Comparison of ENCODE assay signal across 14 mouse cellular contexts in genomic region chr11:19533701-19534100, GRCm38 (mm10).
DNase-seq lines count a peak whose midpoint lies in the region; ATAC-seq lines count a peak whose summit lies in the region.
"Had no signal": no experiment of that assay in that cellular context is flagged by ENCODE, and none has a peak within 500 bp of the region (broad histone marks: within the 10 kb centered on the region; RNA-seq: fewer than 3 reads in every experiment).

No protein-coding gene starts in this region.

- intact Hi-C loops in heart, postnatal 25 days (cut with DNase I): loop anchor here (10.0 kb wide), 1 partner anchor 509 kb away; no protein-coding TSS in a partner anchor
- intact Hi-C loops in left cerebral cortex, postnatal 4 days (cut with DNase I): no loop called here

- ATAC-seq in granulocyte monocyte progenitor cell, adult 5-6 weeks (replicated peaks; ENCODE audit: poor library complexity, severe bottlenecking): no peak
- ATAC-seq: activated CD4-positive, CD25-positive, alpha-beta regulatory T cell, adult 4 months; midbrain, embryonic 13.5 days had no signal

- peak; percentile 75 for DNase-seq in heart, adult 11 months
- no peak for DNase-seq in heart, postnatal 25 days (ENCODE audit: low spot score)
- peak; percentile 62 for DNase-seq in left cerebral cortex, postnatal 4 days
- DNase-seq in left cerebral cortex, adult 8-10 months (ENCODE audit: low spot score in 2 of 2): no peak
- DNase-seq in cerebellum, postnatal 36 days: peak; percentile 23 to 40
- peak; percentile 31 for DNase-seq in lung, postnatal 14 days
- DNase-seq in thymus, postnatal 10 days (ENCODE audit: low spot score in 2 of 2): no peak
- DNase-seq: embryo, embryonic 11 days; liver, embryonic 13.5 days; right cerebral cortex, postnatal 4 days; thymus, adult 18-20 months had no signal

Comparison
In these comparisons a context has a peak if more than half of its experiments do, and no peak if none do; other contexts are left out.
1. DNase-seq: peak in heart, adult 11 months (single experiment), left cerebral cortex, postnatal 4 days (single experiment), cerebellum, postnatal 36 days (2 of 2) and lung, postnatal 14 days (single experiment); none in heart, postnatal 25 days (single experiment), left cerebral cortex, adult 8-10 months (0 of 2) and thymus, postnatal 10 days (0 of 2).